Mouse (Mus musculus) layer of hippocampus, adult 9-11 months (tissue): ENCODE measurements around the gene Tmem185b.
A peak's percentile ranks its signal among the peaks of the same experiment; 100 is the strongest.

Experiments
- DNase-seq: peaks from one replicate; pipeline ENCODE4 v3.0.0; 2022

The Tmem185b gene

DNA sequence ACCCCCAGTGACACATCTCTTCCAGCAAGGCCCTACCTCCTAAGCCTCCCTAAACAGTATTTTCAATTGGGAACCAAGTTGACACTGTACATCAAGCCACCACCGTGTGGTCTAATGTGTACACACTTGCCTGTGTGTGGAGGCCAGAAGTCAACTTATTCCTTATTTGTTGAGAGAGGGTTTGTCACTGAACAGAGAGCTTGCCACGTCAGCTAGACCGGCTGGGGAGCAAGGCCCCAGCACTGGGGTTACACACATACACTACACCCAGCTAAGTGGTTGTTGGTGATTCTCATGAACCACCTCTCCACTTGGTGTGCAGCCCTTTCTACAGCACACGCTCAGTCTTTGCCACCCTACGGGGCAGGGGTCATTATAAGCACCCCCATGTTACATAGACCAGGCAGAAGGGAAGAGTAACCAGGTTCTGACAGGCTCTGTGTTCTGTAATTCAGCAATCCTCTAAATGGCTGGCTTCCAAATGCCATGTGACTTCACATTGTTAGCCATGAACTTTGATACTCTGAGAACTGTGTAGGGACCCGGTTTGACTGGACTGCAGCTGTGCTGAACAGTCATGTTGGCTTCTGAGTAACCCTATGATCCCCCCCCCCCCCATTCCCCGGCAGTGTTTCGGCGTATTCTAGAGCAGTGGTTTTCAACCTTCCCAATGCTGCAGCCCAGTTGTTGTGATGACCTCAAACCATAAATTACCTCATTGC, 15.0 kb downstream of the Tmem185b start:
- DNase-seq: no peak

DNA sequence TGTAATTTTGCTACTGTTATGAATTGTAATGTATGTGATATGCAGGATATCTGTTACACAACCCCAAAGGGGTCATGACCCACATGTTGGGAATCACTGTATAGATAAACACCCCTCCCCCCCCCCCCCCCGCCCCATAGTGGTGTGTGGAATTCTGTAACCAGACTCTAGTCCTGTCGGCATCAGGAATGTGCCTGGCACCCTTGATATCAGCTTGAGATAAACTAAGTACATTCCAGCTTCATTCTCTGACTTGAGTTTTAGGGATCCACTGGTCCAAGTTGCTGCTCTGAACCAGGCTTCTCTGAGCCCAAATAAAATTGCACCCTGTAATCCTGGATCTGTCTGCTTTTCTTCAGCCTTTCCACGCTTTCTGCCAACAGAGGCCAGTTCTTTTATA, 15.6 kb downstream of the Tmem185b start:
- DNase-seq: no peak

DNA sequence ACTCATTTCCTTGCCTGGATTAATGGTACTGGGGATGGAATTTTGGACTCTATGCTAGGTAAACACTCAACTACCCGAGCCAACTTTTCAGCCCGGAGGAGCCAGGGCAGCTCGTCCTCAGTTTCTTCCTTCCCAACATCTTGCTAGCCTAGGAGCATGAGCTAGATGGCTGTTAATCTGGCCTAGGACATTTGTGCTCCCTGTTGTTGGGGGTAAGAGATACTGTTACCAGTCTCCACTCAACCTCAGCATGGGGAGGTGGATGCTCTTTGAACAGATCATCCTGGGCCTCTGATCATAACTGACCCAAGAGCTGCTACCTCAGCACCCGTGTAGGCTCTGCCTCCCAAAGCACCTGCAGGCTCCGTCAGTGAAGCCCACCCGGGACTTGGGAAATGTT, 17.4 kb downstream of the Tmem185b start:
- no peak for DNase-seq

DNA sequence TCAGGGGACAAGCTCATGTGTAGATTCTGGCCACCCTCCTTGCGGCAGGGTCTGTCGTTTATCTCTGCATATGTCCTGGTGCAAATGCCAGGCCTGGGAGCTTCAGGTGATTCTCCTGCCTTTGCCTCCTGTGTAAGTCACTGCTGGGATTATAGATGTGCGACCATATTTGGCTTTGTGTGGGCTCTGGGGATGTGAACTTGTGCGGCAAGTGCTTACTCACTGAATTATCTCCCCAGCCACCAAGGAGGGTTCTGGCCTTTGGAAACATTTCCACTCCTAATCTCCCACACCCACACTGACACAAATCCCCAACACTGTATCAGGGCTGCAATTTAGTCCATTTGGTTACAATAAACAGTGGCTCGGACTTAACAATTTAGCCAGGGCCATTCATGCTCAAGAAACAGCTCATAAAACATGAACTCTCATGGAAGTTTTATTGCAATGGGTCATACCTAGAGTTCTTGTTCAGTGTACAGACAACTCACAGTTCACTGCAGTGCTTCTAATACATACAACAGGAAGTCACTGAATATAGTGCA, 18.7 kb downstream of the Tmem185b start:
- no peak for DNase-seq

DNA sequence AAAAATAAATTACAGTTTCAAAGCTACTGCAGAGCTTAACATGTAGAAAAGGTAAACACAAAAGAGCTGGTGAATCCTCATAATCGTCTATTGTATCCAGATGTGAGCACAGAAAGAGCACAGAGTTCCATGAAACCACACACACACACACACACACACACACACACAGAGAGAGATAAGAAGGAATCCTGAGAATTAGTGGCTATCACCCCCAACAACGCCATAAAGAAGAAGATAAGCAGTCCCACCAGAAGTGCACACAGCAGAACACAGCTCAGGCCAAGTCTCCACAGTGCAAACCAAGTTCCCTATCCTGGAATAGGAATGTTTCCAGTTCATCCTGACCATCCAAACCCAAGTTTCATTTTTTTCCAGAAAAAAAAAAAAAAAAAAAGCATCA, 19.2 kb downstream of the Tmem185b start:
- DNase-seq: no peak

DNA sequence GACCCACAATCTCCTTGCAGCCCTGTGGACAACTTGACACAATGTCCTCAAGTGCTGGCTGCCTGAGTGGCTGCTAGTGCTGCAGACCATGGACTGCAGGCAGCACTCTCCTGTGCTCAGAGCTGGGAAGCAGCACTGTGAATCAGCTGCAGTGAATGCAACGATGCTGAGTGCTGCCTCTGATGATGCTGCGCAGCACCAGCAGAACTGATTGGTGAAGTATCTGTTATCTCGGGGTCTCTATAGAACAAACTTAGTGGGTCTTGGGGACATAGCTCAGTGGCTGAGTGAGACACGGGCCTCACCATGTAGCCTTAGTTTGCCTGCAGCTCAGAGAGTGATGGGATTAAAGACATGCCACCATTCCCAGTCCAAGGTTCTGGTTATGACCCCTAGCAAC, 19.7 kb downstream of the Tmem185b start:
- DNase-seq: no peak

DNA sequence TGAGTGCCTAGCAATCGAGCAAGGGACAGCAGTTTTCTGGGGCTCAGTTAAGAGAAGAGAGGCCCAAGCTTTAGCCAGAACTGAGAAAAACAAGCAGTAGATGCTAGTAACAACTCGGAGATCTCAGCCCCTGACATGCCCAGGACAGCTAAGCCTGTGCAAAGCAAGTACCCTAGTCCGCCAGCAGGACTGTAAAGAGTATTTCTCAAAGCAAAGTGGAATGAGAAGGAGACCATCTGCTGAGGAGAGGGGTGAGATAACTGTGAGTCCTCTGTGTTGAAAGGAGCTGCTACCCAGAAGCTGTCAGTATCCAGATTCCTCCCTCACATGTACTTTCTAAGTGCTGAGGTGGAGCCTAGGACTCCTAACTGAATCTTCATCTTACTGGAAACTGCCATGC, 20.5 kb downstream of the Tmem185b start:
- DNase-seq: no peak

DNA sequence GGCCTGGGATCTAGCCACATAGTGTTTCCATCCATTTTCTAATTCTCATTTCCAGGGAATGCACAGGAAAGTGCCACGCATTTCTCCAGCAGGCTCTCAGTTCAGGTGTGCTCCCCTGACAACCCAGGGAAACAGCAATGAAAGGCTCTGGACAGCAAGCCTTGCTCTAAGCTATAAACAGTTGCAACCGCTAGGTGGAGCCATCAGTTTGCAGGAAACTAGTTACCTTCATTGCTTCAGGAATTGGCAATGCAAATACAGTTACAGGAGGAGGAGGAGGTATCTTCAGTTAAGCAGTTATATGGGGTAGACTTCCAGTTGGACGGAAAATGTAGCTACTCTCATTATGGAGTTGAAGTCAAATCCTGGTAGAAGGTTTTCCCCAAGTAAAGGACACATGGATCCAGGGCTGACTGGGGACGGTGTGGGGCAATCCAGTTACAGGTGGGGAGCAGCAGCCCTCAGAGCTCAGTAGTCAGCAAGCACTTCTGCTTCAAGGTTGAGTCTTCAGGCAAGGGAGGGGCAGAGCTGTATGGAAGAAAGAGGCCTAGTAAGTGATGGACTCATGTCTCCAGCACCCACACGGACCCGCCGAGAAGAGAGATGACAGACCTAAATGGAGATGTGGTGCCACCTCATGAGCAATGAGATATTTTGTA, 22.8 kb downstream of the Tmem185b start:
- peak; percentile 57 for DNase-seq

DNA sequence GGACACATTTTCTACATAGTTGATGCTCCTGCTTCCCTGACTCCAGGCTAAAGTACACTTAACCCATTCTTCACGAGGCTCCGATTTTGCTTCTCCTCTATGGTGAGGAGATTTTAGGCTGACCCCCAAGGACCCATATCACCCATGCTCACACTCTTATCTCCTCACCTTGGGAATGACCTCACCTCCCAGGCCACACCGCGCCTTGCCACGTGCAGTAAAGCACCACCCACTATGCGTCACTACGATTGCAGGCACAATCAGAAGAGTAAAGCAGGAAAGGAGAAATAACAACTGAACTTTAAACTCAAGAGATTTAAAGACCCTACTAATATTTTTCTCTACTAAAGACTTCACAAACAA, 23.3 kb downstream of the Tmem185b start:
- DNase-seq: no peak

DNA sequence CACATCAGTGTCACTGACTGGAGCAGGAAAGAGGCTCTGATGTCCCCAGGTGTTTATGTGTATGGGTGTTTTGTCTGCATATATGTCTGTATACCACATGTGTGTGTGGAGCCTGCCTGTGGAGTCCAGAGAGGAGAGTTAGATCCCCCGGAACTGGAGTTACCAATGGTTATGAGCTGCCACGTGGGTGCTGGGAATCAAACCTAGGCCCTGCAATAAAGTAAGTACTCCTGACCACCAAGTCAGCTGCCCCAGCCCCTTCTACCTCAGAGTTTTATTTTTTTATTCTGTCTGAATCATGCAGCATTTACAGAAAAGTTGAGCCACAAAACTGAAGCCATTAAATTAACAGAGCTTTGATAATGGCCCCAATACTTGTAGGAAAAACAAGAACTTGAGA, 24.1 kb downstream of the Tmem185b start:
- DNase-seq: no peak

DNA sequence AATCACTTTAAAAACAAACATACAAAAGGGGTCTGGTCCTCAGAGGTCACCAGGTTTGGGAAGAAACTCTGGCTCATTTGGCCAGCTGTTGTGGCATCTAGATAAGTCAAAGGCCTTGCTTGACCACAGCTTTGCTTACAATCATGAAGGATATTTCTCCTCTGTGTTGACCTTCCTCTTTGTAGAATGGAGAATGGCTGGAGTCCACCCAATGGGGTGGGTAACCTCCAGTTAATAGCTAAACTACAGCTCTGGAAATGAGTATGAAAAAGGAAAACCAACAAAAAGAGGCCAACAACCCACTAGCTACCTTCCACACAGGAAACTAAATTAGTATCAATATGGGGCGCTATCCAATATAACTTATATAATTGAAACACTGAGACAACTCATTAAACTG, 25.7 kb downstream of the Tmem185b start:
- no peak for DNase-seq

DNA sequence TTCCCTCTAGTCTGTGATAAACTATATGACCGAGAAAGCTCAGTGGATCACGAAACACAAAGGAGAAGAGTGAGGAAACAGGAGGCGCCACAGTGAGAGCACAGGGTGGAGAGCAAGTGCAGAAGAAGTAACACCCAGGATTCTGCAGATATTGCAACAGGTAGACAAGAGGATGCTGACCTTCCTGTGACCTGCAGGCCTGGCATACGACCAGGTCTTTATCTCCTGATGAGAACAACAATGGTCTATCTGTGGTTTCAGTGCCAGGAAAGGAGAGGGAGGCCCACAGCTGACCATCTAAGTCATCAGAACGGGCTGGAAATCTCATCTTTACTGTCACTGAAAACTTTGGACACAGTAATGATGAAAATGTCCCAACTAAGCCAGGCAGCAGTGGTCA, 29.7 kb downstream of the Tmem185b start:
- no peak for DNase-seq

DNA sequence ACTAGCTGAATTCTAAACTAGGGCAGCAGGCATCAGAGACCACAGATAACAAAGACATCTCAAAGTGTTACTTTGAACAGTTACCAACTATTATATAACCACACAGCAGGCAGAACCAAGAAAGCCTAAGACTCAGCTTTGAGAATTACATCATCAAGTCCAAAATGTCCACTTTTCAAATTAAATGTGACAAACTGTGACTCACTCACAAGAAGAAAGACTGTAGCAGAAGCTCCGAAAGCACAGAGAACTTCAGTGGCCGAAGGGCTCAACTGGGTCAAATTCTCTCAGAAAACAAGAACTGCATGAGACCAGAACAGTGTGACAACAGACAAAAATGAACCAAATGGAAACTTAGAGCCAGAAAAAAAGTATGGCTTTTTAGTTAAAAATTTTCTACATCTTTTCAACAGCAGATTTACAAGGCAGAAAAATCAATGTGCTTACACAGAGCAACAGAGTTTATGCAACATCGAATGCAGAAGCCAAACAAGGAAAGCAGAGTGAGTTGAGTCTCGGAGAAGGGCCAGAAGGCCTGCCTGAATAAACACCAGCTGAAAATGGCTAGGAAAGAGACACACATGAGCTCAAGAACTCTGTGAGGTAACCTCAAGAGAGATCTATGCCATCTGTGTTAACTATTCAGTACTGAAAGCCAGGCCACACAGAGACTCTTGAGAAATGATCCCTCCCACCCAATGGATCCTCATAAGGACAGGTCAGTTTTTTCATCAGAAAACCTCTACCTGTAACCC, 31.9 kb downstream of the Tmem185b start:
- no peak for DNase-seq

DNA sequence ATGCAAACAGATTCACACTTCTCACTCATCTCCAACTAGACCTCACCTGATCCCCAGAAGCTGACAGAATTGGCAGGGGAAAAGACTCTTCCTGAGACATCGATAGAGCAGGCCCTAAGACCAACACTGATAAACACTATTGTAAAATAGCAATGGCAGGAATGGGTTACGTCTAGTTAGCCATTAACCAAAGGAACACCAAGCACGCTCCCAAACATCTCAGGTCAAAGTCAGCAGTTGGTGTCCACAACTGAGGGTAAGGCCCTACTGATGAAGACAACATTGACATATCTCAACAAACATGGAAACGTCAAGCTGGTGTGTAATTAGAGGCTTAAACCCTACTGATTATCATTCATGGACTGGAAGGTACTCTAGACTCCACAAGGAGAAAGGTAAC, 39.6 kb downstream of the Tmem185b start:
- no peak for DNase-seq

DNA sequence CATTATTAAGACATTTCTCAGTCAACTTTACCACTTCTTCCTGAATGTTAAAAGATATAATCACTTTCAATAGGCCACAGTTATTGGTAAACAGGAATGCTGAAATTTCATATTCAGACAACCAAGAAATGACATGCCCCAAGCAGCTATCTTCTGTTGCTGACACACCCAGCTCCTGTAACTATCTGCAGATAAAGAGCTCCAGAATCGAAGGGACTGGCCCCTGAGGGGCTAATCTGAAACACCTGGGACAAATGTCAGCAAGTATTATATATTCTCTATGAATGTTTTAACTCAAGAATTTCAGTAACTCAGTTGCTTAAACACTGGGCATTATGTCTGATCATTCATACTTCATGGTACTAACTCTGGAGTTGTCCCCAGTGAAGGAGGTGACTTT, 44.2 kb downstream of the Tmem185b start:
- no peak for DNase-seq
